Mouse (Mus musculus) mature B cell (primary cell): ENCODE results near the gene B3glct.

Experiments used
- in situ Hi-C: fragments of 300-500 bp; cut with MboI; formaldehyde crosslinking; loops from 2 replicates; pipeline ENCODE4 v1.14.3; 2019

Gene B3glct

DNA sequence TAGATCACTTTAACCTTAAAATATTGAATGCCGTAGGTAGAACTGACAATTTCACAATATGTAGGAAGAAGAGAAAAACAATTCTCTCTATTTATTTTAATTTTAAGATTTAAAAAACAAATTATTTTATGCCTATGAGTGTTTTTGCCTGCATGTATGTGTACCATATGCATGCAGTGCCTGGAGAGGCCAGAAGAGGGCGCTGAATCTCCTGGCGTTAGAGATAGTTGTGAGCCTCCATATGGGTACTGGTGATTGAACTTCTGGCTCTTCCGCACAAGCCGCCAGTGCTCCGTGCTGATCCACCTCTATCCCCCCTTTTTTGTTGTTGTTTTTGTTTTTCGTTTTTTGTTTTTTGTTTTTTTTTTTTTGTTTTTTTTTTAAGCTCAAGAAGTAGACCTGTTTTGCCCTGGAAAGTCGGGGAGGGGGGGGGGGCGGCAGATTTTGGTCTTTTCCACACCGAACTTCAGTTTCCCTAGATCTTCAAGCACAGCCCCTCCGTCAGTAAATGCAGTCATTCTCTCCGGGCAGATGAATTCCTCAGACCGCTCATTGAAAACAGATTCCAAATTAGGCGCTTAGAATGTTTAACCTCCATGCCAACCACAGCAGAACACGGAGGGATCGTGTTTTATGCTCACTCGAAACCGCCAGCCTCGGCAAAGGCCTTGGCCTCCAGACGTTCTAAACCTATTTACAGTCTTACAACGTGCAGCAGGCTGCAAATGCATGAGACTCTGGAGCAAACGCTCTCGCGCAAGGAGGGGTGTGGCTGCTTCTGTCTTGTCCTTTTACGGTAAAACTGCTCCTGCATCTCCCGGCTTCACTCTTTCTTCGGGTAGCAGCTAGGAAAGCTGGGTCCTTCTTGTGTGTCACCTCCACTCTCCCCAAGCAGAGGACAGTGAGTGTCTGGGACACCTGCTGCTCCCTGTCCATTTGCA is 70.9 kb downstream of the B3glct start:
- in situ Hi-C loops, result no loop called here

DNA sequence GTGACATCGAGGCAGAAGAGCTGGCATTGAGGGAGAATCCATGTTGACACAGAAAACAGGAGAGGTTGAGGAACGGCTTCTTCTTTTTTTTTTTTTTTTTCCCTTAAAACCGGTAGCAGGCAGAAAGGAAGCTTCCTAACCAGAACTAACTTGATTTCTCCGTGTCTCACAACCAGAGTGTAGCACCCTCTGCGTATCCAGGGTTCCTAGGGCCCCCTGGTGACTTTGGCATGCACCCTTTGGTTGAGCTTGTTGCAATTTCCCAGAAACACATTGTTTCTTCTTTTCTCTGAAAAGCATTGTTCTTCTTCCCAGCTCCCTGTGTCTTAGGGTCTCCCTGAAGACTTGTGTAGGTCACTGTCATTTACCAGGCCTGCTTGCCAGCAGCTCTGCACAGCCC is 73.8 kb downstream of the B3glct start:
- in situ Hi-C loops, result no loop called here

DNA sequence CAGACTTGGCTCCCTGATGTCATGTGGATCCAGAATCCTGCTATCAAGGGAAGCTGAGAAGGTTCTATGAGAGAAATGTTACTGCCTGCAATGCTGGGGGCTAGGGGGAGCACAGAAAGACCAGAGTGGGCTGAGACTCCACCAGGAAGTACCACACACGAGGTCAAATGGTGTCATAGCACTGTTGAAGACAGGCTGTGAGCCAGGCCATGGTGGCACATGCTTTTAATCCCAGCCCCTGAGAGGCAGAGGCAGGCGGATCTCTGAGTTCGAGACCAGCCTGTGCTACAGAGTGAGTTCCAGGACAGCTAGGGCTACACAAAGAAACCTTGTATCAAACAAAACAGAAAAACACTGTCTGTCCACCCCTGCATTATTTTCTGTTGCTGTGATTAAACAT is 75.0 kb downstream of the B3glct start:
- in situ Hi-C loops, result no loop called here

GRCm38 (mm10) chr5:149767116-149767515 is 89.1 kb downstream of the B3glct start:
- in situ Hi-C loops, result no loop called here

GRCm38 (mm10) chr5:149767651-149768301 is 89.7 kb downstream of the B3glct start:
- in situ Hi-C loops, result no loop called here

GRCm38 (mm10) chr5:149769666-149770065 is 91.6 kb downstream of the B3glct start:
- in situ Hi-C loops, result no loop called here

DNA sequence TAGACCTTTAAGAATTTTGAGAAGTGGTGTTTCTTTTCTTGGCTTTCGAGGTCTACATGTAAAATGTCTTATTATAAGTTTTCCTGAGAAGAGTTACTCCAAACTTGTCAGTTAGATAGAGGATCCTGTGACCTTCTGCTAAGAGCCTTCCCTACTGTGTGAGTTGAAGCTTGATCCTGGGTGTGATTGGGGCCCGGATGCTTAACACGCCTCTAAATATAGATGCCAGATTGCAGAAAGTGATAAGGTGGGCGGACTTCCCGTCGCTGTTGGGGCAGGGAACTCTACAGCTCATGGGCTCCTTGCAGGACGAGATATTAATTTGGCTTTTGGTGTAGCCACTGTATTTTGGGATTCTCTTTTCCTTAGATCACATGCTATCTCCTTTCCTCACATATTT is 98.0 kb downstream of the B3glct start:
- in situ Hi-C loops, result no loop called here

- in situ Hi-C loops, result no loop called here
Observed at GRCm38 (mm10) chr5:149779740-149780139, 101.7 kb downstream of the B3glct start.

- in situ Hi-C loops, result no loop called here
Observed at GRCm38 (mm10) chr5:149780411-149780810, 102.4 kb downstream of the B3glct start.

GRCm38 (mm10) chr5:149790087-149790486 is 112.1 kb downstream of the B3glct start:
- in situ Hi-C loops, result no loop called here

DNA sequence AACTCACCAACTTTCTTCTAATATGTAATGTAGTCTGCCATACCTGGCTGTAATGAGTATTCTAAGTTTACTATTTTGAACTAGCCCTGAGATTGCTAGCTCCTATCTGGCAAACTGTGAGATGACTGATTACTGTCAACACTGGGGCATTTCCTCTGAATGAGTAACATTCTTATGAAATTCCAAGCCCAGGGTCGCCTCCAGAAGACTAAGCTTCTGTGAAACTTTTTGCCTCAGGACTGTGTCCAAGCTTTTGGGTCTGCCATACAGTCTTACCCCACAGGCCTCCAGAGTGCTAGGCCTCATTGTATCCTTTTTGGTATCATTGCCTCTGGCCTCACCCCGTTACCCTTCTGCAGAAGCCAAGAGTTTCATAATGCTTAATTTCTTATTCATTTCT is 132.0 kb downstream of the B3glct start:
- in situ Hi-C loops, result no loop called here

GRCm38 (mm10) chr5:149811835-149812234 is 133.8 kb downstream of the B3glct start:
- in situ Hi-C loops, result no loop called here
